Mouse (Mus musculus) spleen, postnatal 36 days (tissue): Measurements from ENCODE around the gene Myom1.

Source experiments
- DNase-seq, 2 experiments: peaks; one replicate each; pipeline ENCODE4 v3.0.0; 2022; ENCODE audit warnings: low spot score in 2 of 2, mixed read lengths in 1 of 2

Gene Myom1

GRCm38 (mm10) chr17:70991706-70992625 is 10.5 kb upstream of the Myom1 start:
- DNase-seq, result no peak

- no peak for DNase-seq
Observed at GRCm38 (mm10) chr17:70992662-70993061, 9.8 kb upstream of the Myom1 start.

GRCm38 (mm10) chr17:70993385-70993807 is 9.0 kb upstream of the Myom1 start:
- no peak for DNase-seq

GRCm38 (mm10) chr17:70994671-70995070 is 7.8 kb upstream of the Myom1 start:
- DNase-seq, result no peak

GRCm38 (mm10) chr17:70995551-70995950 is 6.9 kb upstream of the Myom1 start:
- no peak for DNase-seq

GRCm38 (mm10) chr17:70997836-70998235 is 4.6 kb upstream of the Myom1 start:
- no peak for DNase-seq

GRCm38 (mm10) chr17:70998400-70998975 is 3.9 kb upstream of the Myom1 start:
- DNase-seq, result no peak

- DNase-seq, result no peak
Observed at GRCm38 (mm10) chr17:70999187-70999586, 3.2 kb upstream of the Myom1 start.

- no peak for DNase-seq
Observed at GRCm38 (mm10) chr17:71000255-71000654, 2.2 kb upstream of the Myom1 start.

- no peak for DNase-seq
Observed at GRCm38 (mm10) chr17:71001067-71001466, 1.4 kb upstream of the Myom1 start.

GRCm38 (mm10) chr17:71001699-71002080 is 743 bp upstream of the Myom1 start:
- peak; percentile 32 to 42 for DNase-seq

- DNase-seq, result no peak
Observed at GRCm38 (mm10) chr17:71002744-71003094, 286 bp downstream of the Myom1 start, which contains the start of gene Myl12a. Myl12a (minus strand) TSS chr17:71002878.

- DNase-seq, result no peak
Observed at GRCm38 (mm10) chr17:71003112-71003511, 679 bp downstream of the Myom1 start.

GRCm38 (mm10) chr17:71003721-71004120 is 1.3 kb downstream of the Myom1 start:
- DNase-seq, result no peak

GRCm38 (mm10) chr17:71004186-71004960 is 1.9 kb downstream of the Myom1 start:
- no peak for DNase-seq

- DNase-seq, result no peak
Observed at GRCm38 (mm10) chr17:71006976-71007375, 4.5 kb downstream of the Myom1 start.

GRCm38 (mm10) chr17:71008676-71009075 is 6.2 kb downstream of the Myom1 start:
- DNase-seq, result no peak

- no peak for DNase-seq
Observed at GRCm38 (mm10) chr17:71009751-71010150, 7.3 kb downstream of the Myom1 start.

- DNase-seq, result no peak
Observed at GRCm38 (mm10) chr17:71010646-71011242, 8.3 kb downstream of the Myom1 start.

- no peak for DNase-seq
Observed at GRCm38 (mm10) chr17:71011931-71012662, 9.7 kb downstream of the Myom1 start.

- no peak for DNase-seq
Observed at GRCm38 (mm10) chr17:71013105-71013504, 10.7 kb downstream of the Myom1 start.
